ENCODE assay signal across 10 mouse cellular contexts in genomic region chr6:122490929-122491512, GRCm38 (mm10). TPM values are rescaled to one million over a fixed set of nuclear protein-coding genes. Genes with fewer than 3 reads are reported as not detected.
A peak's percentile ranks its signal among the peaks of the same experiment; 100 is the strongest.
DNase-seq lines count a peak whose midpoint lies in the region; ATAC-seq and TF ChIP-seq lines count a peak whose summit lies in the region.
"Had no signal": no experiment of that assay in that cellular context is flagged by ENCODE, and none has a peak within 500 bp of the region (broad histone marks: within the 10 kb centered on the region; RNA-seq: fewer than 3 reads in every experiment).

No protein-coding gene starts in this region.

- no peaks in the 10 kb centered on the region for H3K9me3 ChIP-seq in heart, embryonic 15.5 days (replicated peaks)
- no peaks in the 10 kb centered on the region for H3K9me3 ChIP-seq in hindbrain, postnatal 0 days (ENCODE audit: low read length)
- no peaks in the 10 kb centered on the region for H3K9me3 ChIP-seq in midbrain, postnatal 0 days (ENCODE audit: low read length)

- no peak overlapping the region for H3K27ac ChIP-seq in heart, embryonic 15.5 days
- peak overlapping the region; percentile 85 for H3K27ac ChIP-seq in hindbrain, postnatal 0 days
- H3K27ac ChIP-seq in midbrain, postnatal 0 days (ENCODE audit: low read depth, low read length), result peak overlapping the region; percentile 39

- no peak for DNase-seq in heart, postnatal 14 days
- DNase-seq in embryo, embryonic 11 days, result peak; percentile 55
- DNase-seq in hindbrain, postnatal 0 days (ENCODE audit: low spot score), result peak; percentile 21
- DNase-seq in midbrain, postnatal 0 days (ENCODE audit: low spot score), result peak; percentile 12
- DNase-seq in right cerebral cortex, adult 2 months (ENCODE audit: low spot score in 2 of 2), result no peak
- no peak for DNase-seq in thymus, postnatal 14 days
- no peak for DNase-seq in ovary, postnatal 10 days (ENCODE audit: low spot score)

- no peaks in the 10 kb centered on the region for H3K36me3 ChIP-seq in heart, embryonic 15.5 days
- no peaks in the 10 kb centered on the region for H3K36me3 ChIP-seq in hindbrain, postnatal 0 days (ENCODE audit: insufficient read depth, low read length)
- no peaks in the 10 kb centered on the region for H3K36me3 ChIP-seq in midbrain, postnatal 0 days (ENCODE audit: insufficient read depth, low read length)
- H3K36me3 ChIP-seq: G1E had no signal

- H3K27me3 ChIP-seq in heart, embryonic 15.5 days, result peaks cover 34% of the 10 kb centered on the region
- H3K27me3 ChIP-seq in hindbrain, postnatal 0 days (ENCODE audit: insufficient read depth, low read length), result no peaks in the 10 kb centered on the region
- H3K27me3 ChIP-seq in midbrain, postnatal 0 days (ENCODE audit: insufficient read depth, low read length), result no peaks in the 10 kb centered on the region

- 23% methylated on average over 15 of the region's 15 CpGs for WGBS in heart, embryonic 15.5 days
- 25% methylated on average over 15 of the region's 15 CpGs for WGBS in hindbrain, postnatal 0 days
- 24% methylated on average over 15 of the region's 15 CpGs for WGBS in midbrain, postnatal 0 days

- no peak for TF ChIP-seq CTCF in hindbrain, postnatal 0 days (IDR thresholded peaks at IDR 0.05; ENCODE audit: low read depth)
- TF ChIP-seq CTCF in midbrain, postnatal 0 days (IDR thresholded peaks at IDR 0.05), result no peak

- H3K9ac ChIP-seq in heart, embryonic 15.5 days, result peak overlapping the region; percentile 41
- peak overlapping the region; percentile 52 for H3K9ac ChIP-seq in hindbrain, postnatal 0 days (replicated peaks; ENCODE audit: low read length)
- H3K9ac ChIP-seq in midbrain, postnatal 0 days (replicated peaks; ENCODE audit: low read length, poor library complexity, severe bottlenecking), result peak overlapping the region; percentile 50; the same call in 1 of the 2 replicates

- peak overlapping the region; percentile 48 for H3K4me3 ChIP-seq in heart, embryonic 15.5 days
- peak overlapping the region; percentile 43 for H3K4me3 ChIP-seq in hindbrain, postnatal 0 days (ENCODE audit: low read length)
- peak overlapping the region; percentile 36 for H3K4me3 ChIP-seq in midbrain, postnatal 0 days (ENCODE audit: low read depth, low read length)

- H3K4me1 ChIP-seq in heart, embryonic 15.5 days (replicated peaks), result peaks cover 28% of the 10 kb centered on the region
- H3K4me1 ChIP-seq in hindbrain, postnatal 0 days (ENCODE audit: insufficient read depth, low read length), result no peaks in the 10 kb centered on the region
- 0 out of 2 replicates have a peak, but pooled peaks cover 3% of the 10 kb centered on the region for H3K4me1 ChIP-seq in midbrain, postnatal 0 days (ENCODE audit: insufficient read depth, low read length)

- peak overlapping the region; percentile 77 for H3K4me2 ChIP-seq in heart, embryonic 15.5 days
- H3K4me2 ChIP-seq in hindbrain, postnatal 0 days (ENCODE audit: low read depth, low read length), result peak overlapping the region; percentile 66
- peak overlapping the region; percentile 55 for H3K4me2 ChIP-seq in midbrain, postnatal 0 days (ENCODE audit: low read depth, low read length, poor library complexity, severe bottlenecking)

- intact Hi-C loops in heart, postnatal 14 days (cut with DNase I), result no loop called here

- no peak for ATAC-seq in heart, embryonic 15.5 days (replicated peaks; ENCODE audit: insufficient number of reproducible peaks, insufficient read depth, low FRiP score, low read depth)
- no peak for ATAC-seq in hindbrain, postnatal 0 days
- no peak for ATAC-seq in midbrain, postnatal 0 days (ENCODE audit: low FRiP score)

RNA-seq across cellular contexts. Expression of gene Rimklb, which starts 7.5 kb away (rescaled TPM):
- polyA plus RNA-seq in heart, embryonic 15.5 days (2015; fragmentation: Nextera tagmentation; extraction: Ambion mirVana), result 0.94 and 4.5 TPM in 2 replicates
- total RNA-seq in heart, postnatal 14 days (2021), result under 1 TPM in 1 of 2 experiments, not detected in 1; 0.20 TPM
- total RNA-seq in hindbrain, postnatal 0 days (2014; rRNA removed), result 96.6 and 113 TPM in 2 replicates
- polyA plus RNA-seq in hindbrain, postnatal 0 days (2015; fragmentation: Nextera tagmentation; extraction: Ambion mirVana), result 97.1 and 97.2 TPM in 2 replicates
- total RNA-seq in midbrain, postnatal 0 days (2014; rRNA removed), result 134 and 164 TPM in 2 replicates
- polyA plus RNA-seq in midbrain, postnatal 0 days (2015; fragmentation: Nextera tagmentation; extraction: Ambion mirVana), result 114 and 120 TPM in 2 replicates
- polyA plus RNA-seq: erythroblast, embryonic 14.5 days had no signal

RNA-seq across cellular contexts. Expression of gene Mfap5, which starts 14.6 kb away (rescaled TPM):
- polyA plus RNA-seq in heart, embryonic 15.5 days (2015; fragmentation: Nextera tagmentation; extraction: Ambion mirVana), result 32.9 and 36.3 TPM in 2 replicates
- total RNA-seq in heart, postnatal 14 days (2021), result 10 to 100 TPM; 82.5 to 86.0 TPM
- total RNA-seq in hindbrain, postnatal 0 days (2014; rRNA removed), result 2.7 and 13.2 TPM in 2 replicates
- polyA plus RNA-seq in hindbrain, postnatal 0 days (2015; fragmentation: Nextera tagmentation; extraction: Ambion mirVana), result 5.0 and 5.6 TPM in 2 replicates
- total RNA-seq in midbrain, postnatal 0 days (2014; rRNA removed), result 1.9 and 2.5 TPM in 2 replicates
- polyA plus RNA-seq in midbrain, postnatal 0 days (2015; fragmentation: Nextera tagmentation; extraction: Ambion mirVana), result 6.5 and 10.1 TPM in 2 replicates
- polyA plus RNA-seq: erythroblast, embryonic 14.5 days; G1E had no signal

Comparison
In these comparisons a context has a peak if more than half of its experiments do, and no peak if none do; other contexts are left out.
1. DNase-seq: peak in embryo, embryonic 11 days (single experiment), hindbrain, postnatal 0 days (single experiment) and midbrain, postnatal 0 days (single experiment); none in heart, postnatal 14 days (0 of 2), right cerebral cortex, adult 2 months (0 of 2), thymus, postnatal 14 days (single experiment) and ovary, postnatal 10 days (single experiment).
2. RNA of gene Rimklb, which starts 7.5 kb away (total RNA-seq): 134 to 164 TPM in midbrain, postnatal 0 days and 96.6 to 113 TPM in hindbrain, postnatal 0 days; 0.20 TPM in heart, postnatal 14 days; every median in the first group is over 10 times any median in the second.
3. Peak in every context shown above with its lines, with median percentiles within 50 percentile points of each other: H3K4me2 ChIP-seq, H3K4me3 ChIP-seq and H3K9ac ChIP-seq.